Mouse (Mus musculus) forebrain, embryonic 16.5 days (tissue): ENCODE data around the gene Ctnnal1. TPM values are rescaled to one million over a fixed set of nuclear protein-coding genes. Genes with fewer than 3 reads are reported as not detected.
"Not testable (repeated sequence)": the region's sequence is repeated elsewhere in the genome, so short reads cannot be mapped to it uniquely, and the experiment has no call there.

Experiments
- ATAC-seq: fragments of 200-750 bp; cut with Nextera tagmentation; 2 replicates; pipeline ENCODE4 v1.8.0; 2017; ENCODE audit warnings: mild to moderate bottlenecking, moderate library complexity
- H3K27ac ChIP-seq: fragments of 300-500 bp; sonication (generic); 2 replicates; pipeline ENCODE4 v1.5.1; 2014; ENCODE audit warnings: low read length, control low read depth
- H3K27me3 ChIP-seq: fragments of 300-500 bp; sonication (generic); replicated peaks from 2 replicates; pipeline ENCODE4 v1.6.1; 2014; ENCODE audit warnings: low read length; ENCODE audit not compliant: control insufficient read depth, insufficient read depth
- H3K36me3 ChIP-seq: fragments of 300-500 bp; sonication (generic); 2 replicates; pipeline ENCODE4 v1.6.1; 2014; ENCODE audit not compliant: control insufficient read depth, insufficient read depth
- H3K4me1 ChIP-seq: fragments of 300-500 bp; sonication (generic); replicated peaks from 2 replicates; pipeline ENCODE4 v1.6.1; 2014; ENCODE audit warnings: low read length; ENCODE audit not compliant: control insufficient read depth, insufficient read depth
- H3K4me2 ChIP-seq: fragments of 300-500 bp; sonication (generic); 2 replicates; pipeline ENCODE4 v1.6.1; 2014; ENCODE audit warnings: mild to moderate bottlenecking, low read length, control low read depth
- H3K4me3 ChIP-seq: fragments of 300-500 bp; sonication (generic); replicated peaks from 2 replicates; pipeline ENCODE4 v1.5.1; 2014; ENCODE audit warnings: mild to moderate bottlenecking, low read length, control low read depth
- H3K9ac ChIP-seq: fragments of 300-500 bp; sonication (generic); replicated peaks from 2 replicates; pipeline ENCODE4 v1.6.1; 2014; ENCODE audit warnings: low read depth, low read length, control low read depth
- H3K9me3 ChIP-seq: fragments of 300-500 bp; sonication (generic); 2 replicates; pipeline ENCODE4 v1.6.1; 2016; ENCODE audit warnings: low read length; ENCODE audit not compliant: control insufficient read depth
- WGBS: fragments of 180-500 bp; shearing (Covaris S2); extraction: QIAGEN DNeasy Blood & Tissue Kit; methylation state at CpG from one replicate; pipeline ENCODE4 v1.1.7; 2014; 5-methylcytosine and 5-hydroxymethylcytosine counted together
- polyA plus RNA-seq: library from polyadenylated mRNA; unstranded; fragments of >200 nt; fragmentation: Nextera tagmentation; extraction: Ambion mirVana; gene quantifications from 2 replicates; pipeline ENCODE4 v1.2.1, GENCODE M21; 2015

Gene Ctnnal1
- polyA plus RNA-seq, 1 experiment from 2014 or later = 11.1 TPM

DNA sequence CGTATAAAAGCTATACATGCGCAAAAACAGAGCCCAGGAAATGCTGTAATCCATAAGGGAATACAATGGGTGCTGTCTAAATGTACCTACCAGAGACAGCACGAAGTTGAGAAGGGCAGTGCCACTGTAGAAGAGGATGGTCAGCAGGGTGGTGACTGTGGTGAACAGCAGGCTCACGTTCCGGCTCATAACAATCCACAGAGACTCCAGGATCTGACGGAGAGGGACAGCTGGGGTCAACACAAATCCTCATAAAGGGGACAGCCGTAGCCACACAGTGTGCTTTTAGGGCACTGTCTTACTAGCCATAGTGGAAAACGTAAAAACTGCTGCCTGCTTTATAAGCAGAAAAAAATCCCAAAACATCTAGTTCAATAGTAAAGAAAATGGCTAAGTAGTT lies 34.2 kb upstream of the Ctnnal1 start:
- Histone ChIP-seq H3K36me3 (peaks cover 4% of the 10 kb centered on the region), H3K4me3 (no peak overlapping the region), H3K4me1 (no peaks in the 10 kb centered on the region), H3K27me3 (no peaks in the 10 kb centered on the region), H3K9me3 (no peaks in the 10 kb centered on the region), H3K9ac (no peak overlapping the region), H3K27ac (no peak overlapping the region), H3K4me2 (no peak overlapping the region)
- no peak for ATAC-seq
- 89% methylated on average over 8 of the region's 8 CpGs for WGBS

DNA sequence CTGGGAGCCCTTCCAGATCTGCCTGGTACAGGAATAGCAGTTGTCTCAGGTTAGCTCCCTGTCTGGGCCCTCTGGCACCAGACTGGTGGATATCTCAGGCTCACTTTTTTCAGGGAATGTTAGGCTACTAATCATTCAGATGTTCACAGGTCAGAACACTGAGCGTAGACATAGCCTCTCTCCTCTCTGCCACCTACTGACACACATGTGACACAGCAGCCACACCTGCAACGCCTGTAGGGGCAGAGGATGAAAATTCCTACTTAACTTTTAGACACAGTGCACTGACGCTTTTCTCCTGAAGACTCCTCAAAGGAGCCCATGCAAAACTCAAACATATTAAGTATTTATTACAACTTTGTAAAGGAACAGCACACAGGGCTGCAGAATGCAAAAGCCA lies 32.5 kb upstream of the Ctnnal1 start:
- no peak for ATAC-seq
- 77% methylated on average over 3 of the region's 3 CpGs for WGBS
- H3K4me3 ChIP-seq = no peak overlapping the region
- peaks cover 4% of the 10 kb centered on the region; the same call in 1 of the 2 replicates for H3K36me3 ChIP-seq
- H3K4me2 ChIP-seq = no peak overlapping the region
- no peaks in the 10 kb centered on the region for H3K4me1 ChIP-seq
- no peaks in the 10 kb centered on the region for H3K9me3 ChIP-seq
- H3K27me3 ChIP-seq = no peaks in the 10 kb centered on the region
- H3K9ac ChIP-seq = no peak overlapping the region
- no peak overlapping the region for H3K27ac ChIP-seq

DNA sequence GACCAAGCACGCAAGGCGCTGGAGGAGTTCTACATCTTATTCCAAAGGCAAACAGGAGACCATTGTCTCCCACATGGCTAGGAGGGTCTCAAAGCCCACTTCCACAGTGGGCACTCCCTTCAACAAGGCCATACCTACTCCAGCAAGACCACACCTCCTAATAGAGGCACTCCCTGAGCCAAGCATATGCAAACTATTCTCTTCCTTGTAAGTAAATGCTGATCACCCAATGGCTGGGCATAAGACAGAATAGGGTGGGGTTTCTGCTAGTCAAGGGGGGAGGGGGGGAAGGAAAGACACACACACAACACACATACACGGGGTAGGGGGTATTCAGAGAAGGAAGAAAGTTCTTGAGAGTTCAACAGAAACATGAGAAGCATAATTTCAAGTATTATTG lies 29.2 kb upstream of the Ctnnal1 start:
- no peak for ATAC-seq
- H3K9me3 ChIP-seq = no peaks in the 10 kb centered on the region
- peaks cover 4% of the 10 kb centered on the region; the same call in 1 of the 2 replicates for H3K36me3 ChIP-seq
- no peaks in the 10 kb centered on the region for H3K27me3 ChIP-seq
- no peaks in the 10 kb centered on the region for H3K4me1 ChIP-seq
- H3K9ac ChIP-seq = no peak overlapping the region
- H3K27ac ChIP-seq = no peak overlapping the region
- WGBS = 97% methylated on average over 3 of the region's 3 CpGs
- H3K4me3 ChIP-seq = no peak overlapping the region
- no peak overlapping the region for H3K4me2 ChIP-seq

DNA sequence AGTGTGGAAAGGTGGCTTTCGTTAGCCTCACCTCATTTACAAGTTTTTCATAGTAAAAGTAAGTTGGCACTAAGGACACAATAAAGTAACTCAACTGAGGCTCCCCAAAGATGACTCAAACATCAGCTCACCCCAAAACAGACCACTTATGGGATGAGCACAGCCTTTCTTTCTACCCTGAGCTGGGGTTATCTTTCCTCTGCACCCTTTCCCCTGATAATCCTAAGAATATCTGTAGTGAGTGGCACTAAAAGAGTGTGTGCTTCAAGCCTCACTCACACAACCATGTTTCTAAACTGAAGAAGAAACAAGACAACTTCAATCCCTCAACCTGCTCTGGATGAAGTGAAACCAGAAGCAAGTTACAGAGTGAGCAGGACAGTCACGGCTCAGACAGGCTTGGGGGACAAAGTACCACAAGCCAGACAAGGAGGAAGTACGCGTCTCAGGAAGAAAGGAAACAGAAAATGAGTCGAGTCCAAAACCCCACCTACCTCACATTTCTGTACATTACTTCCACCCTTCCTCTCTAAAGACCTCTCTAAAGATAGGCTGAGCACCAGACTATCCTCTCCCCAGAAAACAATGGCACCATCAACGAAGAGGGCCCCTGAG lies 27.6 kb upstream of the Ctnnal1 start:
- Histone ChIP-seq H3K4me2 (no peak overlapping the region), H3K9me3 (no peaks in the 10 kb centered on the region), H3K9ac (no peak overlapping the region), H3K36me3 (no peaks in the 10 kb centered on the region), H3K27me3 (no peaks in the 10 kb centered on the region), H3K4me1 (no peaks in the 10 kb centered on the region), H3K4me3 (no peak overlapping the region), H3K27ac (no peak overlapping the region)
- WGBS = 93% methylated on average over 6 of the region's 6 CpGs
- no peak for ATAC-seq

DNA sequence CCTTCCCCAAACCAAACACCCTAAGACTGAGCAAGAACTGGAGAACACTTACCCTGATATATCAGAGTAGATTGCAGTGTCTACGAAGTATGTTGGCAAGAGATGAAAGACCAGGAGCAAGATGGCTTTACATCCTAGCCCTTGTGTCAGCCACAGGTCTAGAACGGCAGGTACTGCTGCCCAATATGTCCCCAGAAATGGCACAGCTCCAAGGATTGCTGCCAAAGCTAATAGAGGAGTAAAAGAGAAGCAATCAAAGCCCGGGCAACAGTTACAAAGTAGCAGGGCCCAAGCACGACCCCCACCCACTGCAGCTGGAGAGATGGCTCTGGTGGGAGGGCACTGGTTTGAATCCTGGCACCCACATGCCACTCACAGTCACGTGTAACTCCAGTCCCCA lies 23.5 kb upstream of the Ctnnal1 start:
- H3K4me2 ChIP-seq = no peak overlapping the region
- no peak overlapping the region for H3K4me3 ChIP-seq
- ATAC-seq = no peak
- no peaks in the 10 kb centered on the region for H3K27me3 ChIP-seq
- peaks cover 3% of the 10 kb centered on the region; the same call in 1 of the 2 replicates for H3K36me3 ChIP-seq
- WGBS = 53% methylated on average over 5 of the region's 5 CpGs
- no peaks in the 10 kb centered on the region for H3K4me1 ChIP-seq
- no peak overlapping the region for H3K9ac ChIP-seq
- H3K27ac ChIP-seq = no peak overlapping the region
- no peaks in the 10 kb centered on the region for H3K9me3 ChIP-seq

DNA sequence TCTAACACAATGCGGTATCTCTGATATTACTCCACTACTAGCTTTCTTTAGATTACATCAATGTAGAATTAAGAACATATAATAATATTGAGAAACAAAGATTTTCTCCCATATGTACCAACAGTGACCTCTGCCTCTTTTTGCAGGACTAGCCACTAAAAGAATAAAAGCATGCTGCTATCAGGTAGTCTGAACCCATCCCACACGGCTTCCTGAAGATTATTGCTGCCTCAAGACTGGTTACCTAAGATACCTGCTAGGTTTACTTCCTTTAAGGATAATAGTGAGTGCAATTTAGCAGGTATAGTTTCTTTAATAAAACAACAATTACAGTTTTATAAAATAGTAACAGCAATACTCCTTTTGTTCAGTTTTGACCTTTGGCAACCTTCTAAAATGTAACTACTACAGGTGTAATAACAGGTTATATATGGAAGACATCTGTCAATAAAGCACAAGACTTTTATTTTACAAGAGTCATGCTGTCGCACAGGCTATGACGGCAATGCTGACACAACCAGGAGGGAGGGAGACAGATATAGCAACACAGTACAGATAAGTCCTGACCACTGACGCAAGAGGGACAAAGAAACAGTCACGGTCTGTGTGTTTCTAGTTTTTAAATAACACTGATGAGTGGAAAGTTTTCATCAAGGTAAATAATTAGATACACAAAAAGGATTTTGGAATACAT lies 21.4 kb upstream of the Ctnnal1 start:
- Histone ChIP-seq H3K9me3 (no peaks in the 10 kb centered on the region), H3K27ac (no peak overlapping the region), H3K4me1 (no peaks in the 10 kb centered on the region), H3K36me3 (peaks cover 3% of the 10 kb centered on the region; the same call in 1 of the 2 replicates), H3K9ac (no peak overlapping the region), H3K27me3 (no peaks in the 10 kb centered on the region), H3K4me3 (no peak overlapping the region), H3K4me2 (no peak overlapping the region)
- no peak for ATAC-seq
- WGBS = 91% methylated on average over 6 of the region's 6 CpGs

DNA sequence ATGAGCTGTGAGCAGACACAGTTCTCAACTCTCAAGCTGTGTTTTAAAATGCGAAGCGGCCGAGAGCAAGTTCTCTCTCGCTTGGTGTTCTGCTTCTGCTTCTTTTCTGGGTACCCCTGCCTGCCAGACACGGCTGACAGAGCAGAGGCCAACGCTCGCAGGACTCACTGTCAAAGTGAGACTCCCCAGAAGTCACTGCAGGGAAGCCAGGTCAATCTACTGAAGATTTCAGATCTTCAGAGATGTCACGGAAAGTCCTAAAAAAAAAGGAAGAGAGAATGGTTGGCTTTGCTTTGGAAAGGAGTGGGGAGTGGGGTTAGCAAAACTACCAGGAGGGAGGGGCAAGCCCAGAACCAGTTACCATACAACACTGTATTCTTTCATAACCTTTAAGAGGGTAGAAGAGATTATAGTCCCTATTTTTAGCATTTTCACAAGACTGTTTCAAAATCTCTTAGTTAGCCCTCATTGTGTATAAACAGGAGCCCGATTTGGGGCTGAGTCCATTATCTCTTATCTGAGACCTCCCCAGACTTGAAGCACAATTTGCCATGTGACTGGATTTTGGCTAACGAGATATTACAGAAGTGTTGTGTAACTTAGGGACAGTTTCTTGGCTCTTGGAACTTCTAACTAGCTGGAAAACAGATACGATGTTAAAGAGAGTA lies 15.2 kb upstream of the Ctnnal1 start:
- H3K4me2 ChIP-seq = no peak overlapping the region
- H3K9me3 ChIP-seq = no peaks in the 10 kb centered on the region
- no peak overlapping the region for H3K9ac ChIP-seq
- H3K27me3 ChIP-seq = no peaks in the 10 kb centered on the region
- no peak overlapping the region for H3K4me3 ChIP-seq
- 79% methylated on average over 11 of the region's 11 CpGs for WGBS
- no peak overlapping the region for H3K27ac ChIP-seq
- H3K4me1 ChIP-seq = no peaks in the 10 kb centered on the region
- no peak for ATAC-seq
- H3K36me3 ChIP-seq = 0 out of 2 replicates have a peak, but pooled peaks cover 4% of the 10 kb centered on the region

DNA sequence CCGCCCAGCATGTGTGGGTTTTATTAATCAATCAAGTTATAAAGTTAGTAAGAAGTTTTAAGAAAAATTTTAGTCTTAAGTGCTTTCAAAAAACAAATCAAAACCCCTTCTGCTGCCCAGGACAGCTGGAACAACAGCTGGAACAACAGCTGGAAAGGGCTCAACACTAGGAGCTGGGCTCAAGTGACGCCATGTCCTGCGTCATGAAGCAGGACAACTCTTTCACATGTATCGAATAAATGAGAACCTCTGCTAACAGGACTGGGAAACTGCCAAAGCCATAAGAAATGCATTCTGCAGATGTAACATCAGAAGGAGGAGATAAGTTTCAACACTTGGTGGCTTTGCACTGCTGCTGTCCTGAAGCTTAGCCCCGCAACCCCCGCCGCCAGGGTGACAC lies 14.0 kb upstream of the Ctnnal1 start:
- WGBS = 97% methylated on average over 7 of the region's 7 CpGs
- no peak for ATAC-seq
- 0 out of 2 replicates have a peak, but pooled peaks cover 4% of the 10 kb centered on the region for H3K36me3 ChIP-seq
- no peaks in the 10 kb centered on the region for H3K4me1 ChIP-seq
- no peak overlapping the region for H3K27ac ChIP-seq
- H3K9ac ChIP-seq = no peak overlapping the region
- H3K4me3 ChIP-seq = no peak overlapping the region
- H3K4me2 ChIP-seq = no peak overlapping the region
- H3K9me3 ChIP-seq = no peaks in the 10 kb centered on the region
- no peaks in the 10 kb centered on the region for H3K27me3 ChIP-seq

DNA sequence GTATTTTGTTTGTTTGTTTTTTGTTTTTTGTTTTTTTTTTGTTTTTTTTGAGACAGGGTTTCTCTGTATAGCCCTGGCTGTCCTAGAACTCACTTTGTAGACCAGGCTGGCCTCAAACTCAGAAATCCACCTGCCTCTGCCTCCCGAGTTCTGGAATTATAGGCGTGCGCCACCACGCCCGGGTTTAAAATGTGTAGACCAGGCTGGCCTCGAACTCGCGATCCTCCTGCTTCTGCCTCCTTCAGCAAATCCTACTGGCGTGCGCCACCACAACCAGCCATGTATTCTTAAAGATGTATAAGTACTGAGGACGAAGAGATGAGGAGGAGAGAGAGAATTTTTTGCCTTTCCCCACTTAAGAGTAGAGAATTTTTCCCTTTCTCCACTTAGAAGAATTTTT lies 5.6 kb upstream of the Ctnnal1 start:
- H3K27ac ChIP-seq, H3K4me2 ChIP-seq, ATAC-seq, H3K9ac ChIP-seq, H3K4me3 ChIP-seq, H3K9me3 ChIP-seq, H3K4me1 ChIP-seq, H3K36me3 ChIP-seq, H3K27me3 ChIP-seq: not testable (repeated sequence)
- 97% methylated on average over 11 of the region's 11 CpGs for WGBS
